Mouse (Mus musculus): Measurements from ENCODE around the gene Nphs1. TPM values are rescaled to one million over a fixed set of nuclear protein-coding genes. Genes with fewer than 3 reads are reported as not detected.

Gene Nphs1
- polyA plus RNA-seq, 1 experiment from 2014 or later, result 5.5 TPM

GRCm38 (mm10) chr7:30508061-30508460 is 49.9 kb downstream of the Nphs1 start:
- Histone ChIP-seq H3K27me3 (ENCODE audit: insufficient read depth, low read length) (no peaks in the 10 kb centered on the region), H3K4me2 (replicated peaks; ENCODE audit: low read depth, low read length) (no peak overlapping the region), H3K4me1 (ENCODE audit: insufficient read depth, low read length) (no peaks in the 10 kb centered on the region), H3K9ac (replicated peaks; ENCODE audit: low read length) (no peak overlapping the region), H3K4me3 (ENCODE audit: low read length) (no peak overlapping the region), H3K36me3 (ENCODE audit: insufficient read depth, low read length) (no peaks in the 10 kb centered on the region), H3K27ac (ENCODE audit: low read length) (no peak overlapping the region), H3K9me3 (ENCODE audit: low read length) (no peaks in the 10 kb centered on the region)
- WGBS, result 68% methylated on average over 4 of the region's 4 CpGs
- no peak for ATAC-seq (ENCODE audit: low FRiP score, low TSS enrichment)

- Histone ChIP-seq H3K36me3 (ENCODE audit: insufficient read depth, low read length) (no peaks in the 10 kb centered on the region), H3K9me3 (ENCODE audit: low read length) (no peaks in the 10 kb centered on the region), H3K9ac (replicated peaks; ENCODE audit: low read length) (no peak overlapping the region), H3K4me2 (replicated peaks; ENCODE audit: low read depth, low read length) (0 out of 2 replicates have a peak overlapping the region, but pooled peaks have one; percentile 8), H3K27me3 (ENCODE audit: insufficient read depth, low read length) (no peaks in the 10 kb centered on the region), H3K4me3 (ENCODE audit: low read length) (no peak overlapping the region), H3K4me1 (ENCODE audit: insufficient read depth, low read length) (peaks cover 3% of the 10 kb centered on the region; the same call in 1 of the 2 replicates), H3K27ac (ENCODE audit: low read length) (no peak overlapping the region)
- WGBS, result 56% methylated on average over 24 of the region's 24 CpGs
- no peak for ATAC-seq (ENCODE audit: low FRiP score, low TSS enrichment)
These were observed 57.1 kb downstream of the Nphs1 start for GRCm38 (mm10) chr7:30515003-30515760.

GRCm38 (mm10) chr7:30518325-30518724 is 60.2 kb downstream of the Nphs1 start:
- ATAC-seq (ENCODE audit: low FRiP score, low TSS enrichment), result no peak
- Histone ChIP-seq H3K27ac (ENCODE audit: low read length) (no peak overlapping the region), H3K27me3 (ENCODE audit: insufficient read depth, low read length) (no peaks in the 10 kb centered on the region), H3K9ac (replicated peaks; ENCODE audit: low read length) (no peak overlapping the region), H3K4me1 (ENCODE audit: insufficient read depth, low read length) (peaks cover 17% of the 10 kb centered on the region), H3K4me3 (ENCODE audit: low read length) (no peak overlapping the region), H3K36me3 (ENCODE audit: insufficient read depth, low read length) (peaks cover 3% of the 10 kb centered on the region; the same call in 1 of the 2 replicates), H3K4me2 (replicated peaks; ENCODE audit: low read depth, low read length) (no peak overlapping the region), H3K9me3 (ENCODE audit: low read length) (no peaks in the 10 kb centered on the region)
- 43% methylated on average over 8 of the region's 8 CpGs for WGBS

GRCm38 (mm10) chr7:30520396-30520795 is 62.3 kb downstream of the Nphs1 start:
- H3K4me3 ChIP-seq (ENCODE audit: low read length), result no peak overlapping the region
- no peaks in the 10 kb centered on the region for H3K27me3 ChIP-seq (ENCODE audit: insufficient read depth, low read length)
- H3K36me3 ChIP-seq (ENCODE audit: insufficient read depth, low read length), result peaks cover 17% of the 10 kb centered on the region
- H3K9me3 ChIP-seq (ENCODE audit: low read length), result no peaks in the 10 kb centered on the region
- WGBS, result 51% methylated on average over 4 of the region's 4 CpGs
- no peak overlapping the region for H3K9ac ChIP-seq (replicated peaks; ENCODE audit: low read length)
- ATAC-seq (ENCODE audit: low FRiP score, low TSS enrichment), result peak; percentile 17
- no peak overlapping the region for H3K4me2 ChIP-seq (replicated peaks; ENCODE audit: low read depth, low read length)
- H3K4me1 ChIP-seq (ENCODE audit: insufficient read depth, low read length), result peaks cover 23% of the 10 kb centered on the region
- H3K27ac ChIP-seq (ENCODE audit: low read length), result no peak overlapping the region; the same call in 1 of the 2 replicates

- no peak for ATAC-seq (ENCODE audit: low FRiP score, low TSS enrichment)
- WGBS, result 76% methylated on average over 5 of the region's 5 CpGs
These were observed 62.7 kb downstream of the Nphs1 start for GRCm38 (mm10) chr7:30520856-30521255.

GRCm38 (mm10) chr7:30522871-30523270 is 64.8 kb downstream of the Nphs1 start:
- 0 out of 2 replicates have a peak overlapping the region, but pooled peaks have one; percentile 7 for H3K4me2 ChIP-seq (replicated peaks; ENCODE audit: low read depth, low read length)
- H3K9ac ChIP-seq (replicated peaks; ENCODE audit: low read length), result 0 out of 2 replicates have a peak overlapping the region, but pooled peaks have one; percentile 31

More at GRCm38 (mm10) chr7:30520856-30521255, 62.7 kb downstream of the Nphs1 start:
- no peak overlapping the region for H3K9ac ChIP-seq (replicated peaks; ENCODE audit: low read length)
- no peaks in the 10 kb centered on the region for H3K9me3 ChIP-seq (ENCODE audit: low read length)
- H3K4me2 ChIP-seq (replicated peaks; ENCODE audit: low read depth, low read length), result no peak overlapping the region
- H3K36me3 ChIP-seq (ENCODE audit: insufficient read depth, low read length), result peaks cover 17% of the 10 kb centered on the region
- H3K27me3 ChIP-seq (ENCODE audit: insufficient read depth, low read length), result no peaks in the 10 kb centered on the region
- H3K4me1 ChIP-seq (ENCODE audit: insufficient read depth, low read length), result peaks cover 25% of the 10 kb centered on the region
- H3K27ac ChIP-seq (ENCODE audit: low read length), result no peak overlapping the region
- no peak overlapping the region for H3K4me3 ChIP-seq (ENCODE audit: low read length)

GRCm38 (mm10) chr7:30524487-30524886 is 66.4 kb downstream of the Nphs1 start:
- H3K9me3 ChIP-seq (ENCODE audit: low read length), result no peaks in the 10 kb centered on the region
- H3K27me3 ChIP-seq (ENCODE audit: insufficient read depth, low read length), result no peaks in the 10 kb centered on the region
- H3K4me1 ChIP-seq (ENCODE audit: insufficient read depth, low read length), result peaks cover 38% of the 10 kb centered on the region
- no peak overlapping the region for H3K9ac ChIP-seq (replicated peaks; ENCODE audit: low read length)
- H3K4me3 ChIP-seq (ENCODE audit: low read length), result no peak overlapping the region
- peaks cover 35% of the 10 kb centered on the region for H3K36me3 ChIP-seq (ENCODE audit: insufficient read depth, low read length)
- no peak overlapping the region for H3K4me2 ChIP-seq (replicated peaks; ENCODE audit: low read depth, low read length)
- no peak for ATAC-seq (ENCODE audit: low FRiP score, low TSS enrichment)
- WGBS, result 85% methylated on average over 6 of the region's 6 CpGs
- no peak overlapping the region for H3K27ac ChIP-seq (ENCODE audit: low read length)

More at GRCm38 (mm10) chr7:30522871-30523270, 64.8 kb downstream of the Nphs1 start:
- Histone ChIP-seq H3K9me3 (ENCODE audit: low read length) (no peaks in the 10 kb centered on the region), H3K27me3 (ENCODE audit: insufficient read depth, low read length) (no peaks in the 10 kb centered on the region), H3K4me3 (ENCODE audit: low read length) (no peak overlapping the region), H3K4me1 (ENCODE audit: insufficient read depth, low read length) (peaks cover 38% of the 10 kb centered on the region), H3K27ac (ENCODE audit: low read length) (peak overlapping the region; percentile 53; the same call in 1 of the 2 replicates), H3K36me3 (ENCODE audit: insufficient read depth, low read length) (peaks cover 19% of the 10 kb centered on the region)
- peak; percentile 24; the same call in 1 of the 2 replicates for ATAC-seq (ENCODE audit: low FRiP score, low TSS enrichment)
- WGBS, result 52% methylated on average over 9 of the region's 10 CpGs

GRCm38 (mm10) chr7:30525954-30526353 is 67.8 kb downstream of the Nphs1 start:
- Histone ChIP-seq H3K4me3 (ENCODE audit: low read length) (peak overlapping the region; percentile 17), H3K4me1 (ENCODE audit: insufficient read depth, low read length) (peaks cover 30% of the 10 kb centered on the region), H3K9ac (replicated peaks; ENCODE audit: low read length) (peak overlapping the region; percentile 60), H3K27me3 (ENCODE audit: insufficient read depth, low read length) (no peaks in the 10 kb centered on the region), H3K27ac (ENCODE audit: low read length) (peak overlapping the region; percentile 76), H3K36me3 (ENCODE audit: insufficient read depth, low read length) (peaks cover 49% of the 10 kb centered on the region), H3K4me2 (replicated peaks; ENCODE audit: low read depth, low read length) (peak overlapping the region; percentile 38), H3K9me3 (ENCODE audit: low read length) (no peaks in the 10 kb centered on the region)
- ATAC-seq (ENCODE audit: low FRiP score, low TSS enrichment), result peak; percentile 67
- WGBS, result 16% methylated on average over 10 of the region's 10 CpGs

GRCm38 (mm10) chr7:30526399-30526798 is 68.3 kb downstream of the Nphs1 start:
- H3K27me3 ChIP-seq (ENCODE audit: insufficient read depth, low read length), result no peaks in the 10 kb centered on the region
- peaks cover 52% of the 10 kb centered on the region for H3K36me3 ChIP-seq (ENCODE audit: insufficient read depth, low read length)
- WGBS, result 15% methylated on average over 17 of the region's 17 CpGs
- no peaks in the 10 kb centered on the region for H3K9me3 ChIP-seq (ENCODE audit: low read length)
- peak overlapping the region; percentile 38 for H3K4me2 ChIP-seq (replicated peaks; ENCODE audit: low read depth, low read length)
- H3K9ac ChIP-seq (replicated peaks; ENCODE audit: low read length), result peak overlapping the region; percentile 60
- H3K4me3 ChIP-seq (ENCODE audit: low read length), result peak overlapping the region; percentile 17
- H3K27ac ChIP-seq (ENCODE audit: low read length), result peak overlapping the region; percentile 76
- ATAC-seq (ENCODE audit: low FRiP score, low TSS enrichment), result peak; percentile 7; the same call in 1 of the 2 replicates
- H3K4me1 ChIP-seq (ENCODE audit: insufficient read depth, low read length), result peaks cover 30% of the 10 kb centered on the region

GRCm38 (mm10) chr7:30526981-30527380 is 68.9 kb downstream of the Nphs1 start:
- Histone ChIP-seq H3K4me1 (ENCODE audit: insufficient read depth, low read length) (peaks cover 30% of the 10 kb centered on the region), H3K9ac (replicated peaks; ENCODE audit: low read length) (peak overlapping the region; percentile 60), H3K27me3 (ENCODE audit: insufficient read depth, low read length) (no peaks in the 10 kb centered on the region), H3K36me3 (ENCODE audit: insufficient read depth, low read length) (peaks cover 58% of the 10 kb centered on the region), H3K9me3 (ENCODE audit: low read length) (no peaks in the 10 kb centered on the region), H3K4me3 (ENCODE audit: low read length) (no peak overlapping the region), H3K27ac (ENCODE audit: low read length) (no peak overlapping the region), H3K4me2 (replicated peaks; ENCODE audit: low read depth, low read length) (peak overlapping the region; percentile 38; the same call in 1 of the 2 replicates)
- ATAC-seq (ENCODE audit: low FRiP score, low TSS enrichment), result peak; percentile 29; the same call in 1 of the 2 replicates
- WGBS, result 70% methylated on average over 14 of the region's 14 CpGs

All from kidney, embryonic 16.5 days (tissue).